Mouse (Mus musculus) kidney, postnatal 0 days (tissue): ENCODE data around the gene Afm. TPM values are rescaled to one million over a fixed set of nuclear protein-coding genes. Genes with fewer than 3 reads are reported as not detected.

ENCODE experiments used
- ATAC-seq: fragments of 200-750 bp; cut with Nextera tagmentation; replicated peaks from 2 replicates; pipeline ENCODE4 v1.8.0; 2017; ENCODE audit warnings: low read depth, moderate number of reproducible peaks, moderate TSS enrichment, moderate library complexity; ENCODE audit not compliant: low FRiP score
- DNase-seq: peaks from one replicate; pipeline ENCODE4 v3.0.0-alpha.2; 2016; ENCODE audit warnings: low spot score
- H3K27ac ChIP-seq: fragments of 300-500 bp; sonication (generic); 2 replicates; pipeline ENCODE4 v1.5.1; 2014; ENCODE audit warnings: mild to moderate bottlenecking
- H3K27me3 ChIP-seq: fragments of 300-500 bp; sonication (generic); 2 replicates; pipeline ENCODE4 v1.6.1; 2014; ENCODE audit warnings: low read length, mixed read lengths; ENCODE audit not compliant: insufficient read depth
- H3K36me3 ChIP-seq: fragments of 300-500 bp; sonication (generic); 2 replicates; pipeline ENCODE4 v1.6.1; 2014; ENCODE audit warnings: low read length, mixed read lengths; ENCODE audit not compliant: insufficient read depth
- H3K4me1 ChIP-seq: fragments of 300-500 bp; sonication (generic); replicated peaks from 2 replicates; pipeline ENCODE4 v1.6.1; 2014; ENCODE audit warnings: antibody characterized with exemption, low read length, mixed read lengths; ENCODE audit not compliant: insufficient read depth
- H3K4me2 ChIP-seq: fragments of 300-500 bp; sonication (generic); 2 replicates; pipeline ENCODE4 v1.6.1; 2014; ENCODE audit warnings: mild to moderate bottlenecking, low read length, moderate library complexity, mixed read lengths
- H3K4me3 ChIP-seq: fragments of 300-500 bp; sonication (generic); replicated peaks from 2 replicates; pipeline ENCODE4 v1.5.1; 2014; ENCODE audit warnings: low read depth, low read length
- H3K9ac ChIP-seq: fragments of 300-500 bp; sonication (generic); 2 replicates; pipeline ENCODE4 v1.6.1; 2014; ENCODE audit warnings: low read depth, low read length
- H3K9me3 ChIP-seq: fragments of 300-500 bp; sonication (generic); replicated peaks from 2 replicates; pipeline ENCODE4 v1.6.1; 2016; ENCODE audit warnings: low read length, inconsistent platforms, mixed read lengths
- CTCF ChIP-seq: IDR thresholded peaks from 2 replicates; pipeline ENCODE4 v1.5.1; 2016; ENCODE audit warnings: antibody characterized with exemption, low read depth, mild to moderate bottlenecking, moderate library complexity
- WGBS: fragments of 180-500 bp; shearing (Covaris S2); extraction: QIAGEN DNeasy Blood & Tissue Kit; methylation state at CpG from one replicate; pipeline ENCODE4 v1.1.7; 2014; 5-methylcytosine and 5-hydroxymethylcytosine counted together
- polyA plus RNA-seq: library from polyadenylated mRNA; unstranded; fragments of >200 nt; fragmentation: Nextera tagmentation; extraction: Ambion mirVana; gene quantifications from 2 replicates; pipeline ENCODE4 v1.2.1, GENCODE M21; 2015

The Afm gene
- polyA plus RNA-seq, 1 experiment from 2014 or later, result 22.8 TPM

DNA sequence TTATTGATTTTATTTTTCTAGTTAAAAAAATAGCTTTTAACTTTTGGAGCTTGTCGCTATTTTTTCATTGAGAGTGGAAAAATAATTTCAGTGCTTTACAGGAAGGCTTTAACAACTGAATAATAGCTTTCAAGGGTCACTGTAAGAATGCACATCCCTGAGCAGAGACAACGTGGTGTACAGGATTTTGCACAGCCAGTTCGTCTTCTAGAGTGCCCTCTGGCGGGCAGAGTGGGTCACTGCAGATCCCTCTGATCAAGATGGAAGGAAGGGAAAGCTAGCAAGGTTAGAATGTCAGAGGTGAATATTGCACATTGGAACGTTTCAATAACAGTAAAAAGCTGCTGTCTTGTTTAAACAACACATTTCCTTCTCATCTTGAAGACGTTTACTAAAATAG is 18.0 kb upstream of the Afm start:
- peak; percentile 70 for DNase-seq
- H3K4me2 ChIP-seq, result no peak overlapping the region
- no peaks in the 10 kb centered on the region for H3K4me1 ChIP-seq
- TF ChIP-seq CTCF, result peak; percentile 91
- H3K36me3 ChIP-seq, result no peaks in the 10 kb centered on the region
- H3K9me3 ChIP-seq, result no peaks in the 10 kb centered on the region
- H3K4me3 ChIP-seq, result no peak overlapping the region
- H3K9ac ChIP-seq, result no peak overlapping the region
- H3K27ac ChIP-seq, result no peak overlapping the region
- ATAC-seq, result no peak; the same call in 1 of the 2 replicates
- WGBS, result 4% methylated on average over 6 of the region's 6 CpGs
- H3K27me3 ChIP-seq, result no peaks in the 10 kb centered on the region

DNA sequence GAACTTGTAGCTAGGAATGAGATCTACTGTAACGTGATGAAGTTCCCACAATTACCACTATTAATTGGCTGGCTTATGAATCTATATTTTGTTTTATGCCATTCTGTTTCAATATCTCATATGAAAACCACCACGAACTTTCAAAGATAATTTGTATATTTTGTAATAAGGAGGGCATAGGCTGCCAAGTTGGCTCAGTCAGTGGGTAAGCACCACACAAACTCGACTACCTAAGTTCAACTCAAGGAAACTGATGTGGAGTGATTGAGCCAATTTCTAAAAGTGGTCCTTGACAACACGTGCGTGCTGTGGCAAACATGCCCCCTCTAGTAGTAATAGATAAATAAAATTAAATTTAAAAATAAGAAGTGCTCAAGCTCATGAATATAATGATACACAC is 17.0 kb upstream of the Afm start:
- Histone ChIP-seq H3K27ac (no peak overlapping the region), H3K9me3 (no peaks in the 10 kb centered on the region), H3K9ac (no peak overlapping the region), H3K36me3 (no peaks in the 10 kb centered on the region), H3K27me3 (no peaks in the 10 kb centered on the region), H3K4me2 (no peak overlapping the region), H3K4me1 (no peaks in the 10 kb centered on the region), H3K4me3 (no peak overlapping the region)
- ATAC-seq (no peak), DNase-seq (no peak)
- no peak for TF ChIP-seq CTCF
- WGBS, result 92% methylated on average over 5 of the region's 5 CpGs

DNA sequence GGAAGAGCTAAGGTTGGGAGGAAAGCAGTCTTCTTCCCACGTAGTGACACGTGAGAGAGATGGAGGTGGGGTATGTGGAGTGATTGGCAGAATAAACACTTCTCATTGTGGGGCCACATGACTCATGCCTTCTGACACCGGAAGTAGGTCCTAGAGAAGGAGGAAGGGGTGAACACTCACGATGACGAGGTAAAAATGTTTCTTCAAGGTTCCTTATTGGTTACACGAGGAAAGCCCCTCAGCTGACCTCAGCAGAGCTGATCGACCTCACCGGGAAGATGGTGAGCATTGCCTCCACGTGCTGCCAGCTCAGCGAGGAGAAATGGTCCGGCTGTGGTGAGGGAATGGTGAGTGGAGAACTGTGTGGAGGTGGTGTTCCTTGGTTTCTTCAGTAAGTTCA is 14.0 kb upstream of the Afm start:
- H3K4me3 ChIP-seq, result no peak overlapping the region
- DNase-seq (no peak), ATAC-seq (no peak)
- WGBS, result 73% methylated on average over 11 of the region's 11 CpGs
- no peak for TF ChIP-seq CTCF
- no peak overlapping the region for H3K9ac ChIP-seq
- no peaks in the 10 kb centered on the region for H3K36me3 ChIP-seq
- H3K4me1 ChIP-seq, result no peaks in the 10 kb centered on the region
- H3K4me2 ChIP-seq, result no peak overlapping the region
- no peak overlapping the region for H3K27ac ChIP-seq
- H3K27me3 ChIP-seq, result no peaks in the 10 kb centered on the region
- H3K9me3 ChIP-seq, result no peaks in the 10 kb centered on the region

- ATAC-seq, result 0 out of 2 replicates have a peak, but pooled peaks have one; percentile 29
- 38% methylated on average over 2 of the region's 2 CpGs for WGBS
- TF ChIP-seq CTCF, result no peak
- peak; percentile 28 for DNase-seq
- H3K4me1 ChIP-seq, result no peaks in the 10 kb centered on the region
- H3K27me3 ChIP-seq, result no peaks in the 10 kb centered on the region
- H3K4me2 ChIP-seq, result no peak overlapping the region
- H3K27ac ChIP-seq, result no peak overlapping the region
- no peaks in the 10 kb centered on the region for H3K36me3 ChIP-seq
- no peaks in the 10 kb centered on the region for H3K9me3 ChIP-seq
- H3K9ac ChIP-seq, result no peak overlapping the region
- no peak overlapping the region for H3K4me3 ChIP-seq
Observed at GRCm38 (mm10) chr5:90506507-90506906, 12.2 kb upstream of the Afm start.

DNA sequence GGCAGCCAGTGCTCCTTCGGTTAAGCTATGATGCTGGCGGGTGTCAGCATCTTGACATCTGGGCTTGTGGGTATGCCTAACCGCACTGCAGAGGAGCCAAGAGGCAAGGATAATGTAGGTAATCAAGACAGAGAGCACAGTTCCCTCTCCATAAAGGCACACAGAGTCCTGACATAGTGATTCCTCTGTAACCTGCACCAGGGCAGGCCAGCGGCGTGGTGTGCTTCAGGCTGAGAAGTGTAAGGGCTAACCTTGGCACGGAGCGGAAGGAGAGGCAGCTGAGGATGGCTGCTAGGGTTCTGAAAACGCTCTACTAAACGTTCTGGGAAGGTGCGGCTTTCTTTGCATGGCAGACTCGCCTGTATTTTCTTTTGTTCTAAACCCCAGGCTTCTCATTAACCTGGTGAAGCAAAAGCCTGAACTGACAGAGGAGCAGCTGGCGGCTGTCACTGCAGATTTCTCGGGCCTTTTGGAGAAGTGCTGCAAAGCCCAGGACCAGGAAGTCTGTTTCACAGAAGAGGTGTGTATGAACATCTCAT is 11.3 kb upstream of the Afm start:
- Histone ChIP-seq H3K4me1 (no peaks in the 10 kb centered on the region), H3K4me3 (no peak overlapping the region), H3K9ac (no peak overlapping the region), H3K27me3 (no peaks in the 10 kb centered on the region), H3K4me2 (no peak overlapping the region), H3K27ac (peak overlapping the region; percentile 50; the same call in 1 of the 2 replicates), H3K9me3 (no peaks in the 10 kb centered on the region), H3K36me3 (no peaks in the 10 kb centered on the region)
- 0 out of 2 replicates have a peak, but pooled peaks have one; percentile 21 for ATAC-seq
- 52% methylated on average over 13 of the region's 13 CpGs for WGBS
- DNase-seq, result peak; percentile 5
- TF ChIP-seq CTCF, result no peak

DNA sequence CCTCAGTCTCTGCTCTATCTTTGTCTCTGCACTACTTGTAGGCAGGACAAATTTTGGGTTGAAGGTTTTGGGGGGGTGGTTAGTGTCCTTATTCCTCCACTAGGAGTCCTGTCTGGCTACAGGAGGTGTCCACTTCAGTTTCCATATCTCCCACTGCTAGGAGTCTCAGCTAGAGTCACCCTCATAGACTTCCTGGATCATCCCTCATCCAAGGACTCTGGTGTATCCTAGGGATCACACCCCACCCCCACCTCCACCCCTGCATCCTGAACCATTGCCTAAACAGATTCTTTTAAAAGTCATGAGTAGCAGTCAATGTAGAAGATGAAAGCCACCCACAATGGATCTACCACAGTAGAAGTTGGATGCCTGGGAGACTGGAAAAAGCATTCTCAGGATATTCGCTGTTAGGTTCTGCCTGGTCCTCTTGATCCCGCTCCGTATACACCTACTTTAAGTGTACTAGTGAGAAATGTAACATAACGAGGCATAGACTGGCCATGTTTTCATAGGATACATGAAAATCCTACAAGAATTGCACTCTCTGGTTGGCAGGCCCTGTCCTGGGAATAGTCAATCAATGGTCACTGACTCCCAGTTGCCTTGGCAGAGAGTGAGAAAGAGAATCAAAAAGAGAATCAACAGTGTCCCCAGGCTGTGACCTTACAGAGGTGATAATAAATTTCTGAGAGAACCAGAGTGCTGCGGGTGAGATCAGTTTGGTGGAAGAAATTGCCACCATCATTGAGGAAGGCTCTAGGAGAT is 8.7 kb upstream of the Afm start:
- Histone ChIP-seq H3K9ac (no peak overlapping the region), H3K27ac (no peak overlapping the region), H3K27me3 (no peaks in the 10 kb centered on the region), H3K36me3 (no peaks in the 10 kb centered on the region), H3K4me1 (no peaks in the 10 kb centered on the region), H3K4me3 (no peak overlapping the region), H3K9me3 (no peaks in the 10 kb centered on the region), H3K4me2 (no peak overlapping the region)
- DNase-seq (no peak), ATAC-seq (no peak)
- no peak for TF ChIP-seq CTCF
- WGBS, result 85% methylated on average over 5 of the region's 5 CpGs
